Mouse (Mus musculus) thymus, postnatal 36 days (tissue): ENCODE results near the gene Vmn1r83.

Experiments used
- DNase-seq, 2 experiments: peaks; one replicate each; pipeline ENCODE4 v3.0.0; 2022; ENCODE audit warnings: mixed read lengths in 2 of 2

Vmn1r83 gene

GRCm38 (mm10) chr7:12329381-12329780, at the start of gene Vmn1r83:
Gene Vmn1r83, minus strand, starts transcription at chr7:12329481.
- DNase-seq, result no peak

GRCm38 (mm10) chr7:12369173-12369572, 39.9 kb upstream of the Vmn1r83 start, which contains the start of gene Vmn1r84:
Gene Vmn1r84, minus strand, starts transcription at chr7:12369273.
- no peak for DNase-seq

- DNase-seq, result no peak
These were observed 29.2 kb downstream of the Vmn1r83 start, which contains the start of gene Vmn1r82 for GRCm38 (mm10) chr7:12300130-12300529. Gene Vmn1r82, plus strand, starts transcription at chr7:12300430.
